Mouse (Mus musculus): ENCODE measurements at regions not wholly inside any gene's neighbourhood (a gene's known extent, or its start where the extent isn't known, plus 50 kb on each side); places are given as distances from the start of the nearest gene placed in this dataset.

DNA sequence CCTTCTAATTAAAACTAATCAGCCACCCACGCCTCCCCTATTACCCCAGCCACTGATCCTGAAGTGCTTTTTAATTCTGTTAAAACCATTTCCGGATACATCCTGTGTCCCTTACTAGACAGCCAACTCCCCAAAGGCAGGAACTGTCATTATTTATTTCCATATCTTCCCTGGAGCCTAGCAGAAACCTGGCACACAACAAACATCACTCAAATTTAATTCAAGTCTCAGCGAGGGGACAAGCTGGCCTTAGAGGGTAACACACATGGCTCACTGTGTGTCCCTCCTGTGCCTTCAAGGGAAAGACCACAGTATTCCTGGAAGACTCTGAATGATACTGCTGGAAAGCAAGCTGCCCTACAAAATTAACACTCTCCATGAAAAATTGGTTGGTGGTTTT, 240.0 kb downstream of the Mycn start:
- no peak for DNase-seq (ENCODE audit: low spot score)

DNA sequence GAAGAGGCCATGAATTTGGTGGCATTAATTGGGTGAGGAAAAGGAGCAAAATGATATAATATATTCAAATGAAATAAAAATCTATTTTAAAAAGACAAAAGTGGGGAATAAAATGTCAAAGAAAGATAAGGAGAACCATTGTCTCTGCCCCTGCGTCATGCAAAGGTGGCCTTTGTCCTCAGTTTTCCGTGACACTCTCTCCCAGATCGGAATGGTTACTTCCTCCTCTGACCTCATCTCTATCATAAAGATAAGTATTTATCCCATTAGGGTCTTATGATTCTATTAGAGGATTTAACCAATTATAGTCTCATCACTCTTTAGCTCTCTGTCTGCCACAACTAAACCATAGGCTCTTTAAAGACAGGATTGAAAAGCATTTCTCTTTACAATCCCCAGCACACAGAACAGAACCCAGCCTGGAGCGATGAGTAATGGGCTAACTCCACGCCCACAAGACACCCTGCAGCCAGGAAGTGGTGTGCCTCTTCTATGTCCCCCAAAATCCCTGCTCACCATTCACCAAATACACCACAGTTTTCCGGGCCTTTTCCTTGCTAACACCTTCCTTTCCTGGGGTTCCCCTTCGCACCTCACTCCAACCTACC, 240.6 kb downstream of the Mycn start:
- no peak for DNase-seq (ENCODE audit: low spot score)

DNA sequence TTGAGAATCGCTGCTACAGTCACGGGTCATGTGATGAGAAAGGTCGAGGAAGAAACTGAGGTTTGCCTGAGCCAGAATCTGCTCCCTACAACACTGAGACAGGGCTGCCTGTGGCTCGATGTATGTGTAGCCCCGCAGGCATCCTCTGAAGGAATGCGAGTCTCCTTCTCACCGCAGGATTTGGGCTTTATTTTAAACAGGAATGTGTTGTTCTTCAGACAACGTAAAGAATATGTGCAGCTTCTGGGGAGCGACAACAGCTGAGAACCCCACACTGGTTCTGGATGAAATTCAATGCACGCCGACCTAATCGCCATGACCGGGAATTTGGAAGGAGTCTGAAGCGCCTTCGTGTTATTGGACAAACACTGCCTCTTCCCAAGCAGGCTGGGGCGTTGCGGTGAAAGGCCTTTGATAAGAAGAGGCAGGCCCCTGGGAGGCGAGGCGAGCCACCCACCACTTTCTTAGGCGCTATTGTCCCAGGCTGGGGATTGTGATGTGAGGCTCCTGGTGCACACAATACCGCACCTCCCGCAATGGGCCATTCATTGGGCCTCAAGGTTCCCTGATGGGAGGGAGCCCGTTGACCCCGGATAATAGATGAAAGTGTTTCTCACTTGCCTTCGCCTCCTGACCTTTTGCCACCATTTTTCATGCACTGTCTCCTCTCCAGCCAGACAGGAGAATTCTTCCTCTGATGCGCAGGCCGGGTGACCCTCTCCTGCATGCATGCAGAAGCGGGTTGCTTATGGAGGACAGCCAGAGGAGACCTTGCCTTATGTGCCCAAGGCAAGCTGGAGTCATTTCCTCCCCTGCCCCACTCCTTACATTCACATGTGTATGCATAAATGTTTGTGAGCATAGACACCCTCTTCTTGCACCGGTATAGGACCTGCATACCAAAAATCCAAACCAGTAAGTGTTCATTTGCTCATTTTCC, 247.6 kb downstream of the Mycn start:
- no peak for DNase-seq (ENCODE audit: low spot score)

DNA sequence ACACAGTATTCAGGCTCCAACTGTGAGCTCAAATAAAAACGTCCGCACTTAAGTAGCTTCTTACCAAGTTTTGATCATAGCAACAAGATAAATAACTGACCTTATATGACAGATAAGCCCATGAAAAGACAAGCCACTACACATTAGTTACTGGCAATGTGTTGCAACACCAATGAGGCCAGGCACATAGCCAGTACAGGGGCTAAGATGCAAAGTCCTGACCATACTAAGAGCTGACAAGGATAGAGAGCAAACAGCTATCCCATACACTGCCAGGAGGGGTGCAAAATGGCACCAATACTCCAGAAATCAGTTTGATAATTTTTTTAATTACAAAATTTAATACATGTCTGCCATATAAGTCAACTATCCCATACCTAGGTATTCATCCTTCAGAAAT, 254.3 kb downstream of the Mycn start:
- no peak for DNase-seq (ENCODE audit: low spot score)

DNA sequence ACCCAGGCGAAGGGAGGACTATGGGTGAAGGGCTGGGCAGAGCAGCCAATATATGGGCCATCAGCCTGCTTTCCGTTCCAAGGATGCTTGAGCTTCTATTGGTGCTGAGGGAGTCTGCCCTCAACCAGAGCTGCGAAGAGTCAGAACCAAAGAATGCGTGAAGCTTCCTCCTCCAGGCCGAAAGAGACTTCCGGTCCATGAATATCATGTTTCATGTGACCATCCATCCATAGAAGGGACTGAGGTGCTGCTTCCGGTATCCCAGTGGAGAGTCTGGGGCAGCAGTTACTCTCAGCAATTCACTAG, 256.5 kb downstream of the Mycn start:
- DNase-seq (ENCODE audit: low spot score), result no peak

DNA sequence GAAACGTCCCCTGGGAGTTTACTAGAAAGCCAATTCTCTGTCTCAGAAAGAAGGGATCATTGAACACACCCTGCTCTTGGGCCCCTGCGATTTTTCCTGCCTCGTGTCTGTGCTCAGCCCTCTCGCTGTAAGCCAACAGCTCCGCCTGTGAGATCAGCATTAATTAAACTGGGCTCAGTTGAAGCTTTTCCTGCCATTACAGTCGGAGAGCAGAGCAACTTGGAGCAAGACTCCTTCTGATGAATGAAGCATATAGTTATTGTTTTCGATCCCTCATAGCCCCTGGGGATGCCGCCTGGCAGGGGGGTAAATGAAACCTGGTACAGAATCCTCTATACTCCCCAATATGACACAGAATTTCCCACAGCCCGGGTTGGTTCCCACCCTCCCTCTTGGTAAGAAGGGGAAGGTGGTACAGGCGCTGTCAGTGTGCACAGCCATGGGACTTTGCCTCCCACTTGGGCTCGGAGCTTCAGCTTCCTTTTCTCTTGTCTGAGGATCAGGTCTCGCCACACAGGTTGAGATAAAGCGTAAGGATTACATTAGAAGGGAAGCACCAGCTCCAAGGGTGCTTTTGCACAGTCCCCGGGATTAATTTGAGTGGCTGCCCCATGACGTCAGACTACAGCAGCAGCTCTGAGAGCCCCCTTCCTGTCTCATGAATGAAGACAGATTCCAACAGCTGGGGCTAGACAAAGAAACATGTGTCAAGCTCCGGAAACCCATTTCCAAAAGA, 257.1 kb downstream of the Mycn start:
- DNase-seq (ENCODE audit: low spot score), result no peak

DNA sequence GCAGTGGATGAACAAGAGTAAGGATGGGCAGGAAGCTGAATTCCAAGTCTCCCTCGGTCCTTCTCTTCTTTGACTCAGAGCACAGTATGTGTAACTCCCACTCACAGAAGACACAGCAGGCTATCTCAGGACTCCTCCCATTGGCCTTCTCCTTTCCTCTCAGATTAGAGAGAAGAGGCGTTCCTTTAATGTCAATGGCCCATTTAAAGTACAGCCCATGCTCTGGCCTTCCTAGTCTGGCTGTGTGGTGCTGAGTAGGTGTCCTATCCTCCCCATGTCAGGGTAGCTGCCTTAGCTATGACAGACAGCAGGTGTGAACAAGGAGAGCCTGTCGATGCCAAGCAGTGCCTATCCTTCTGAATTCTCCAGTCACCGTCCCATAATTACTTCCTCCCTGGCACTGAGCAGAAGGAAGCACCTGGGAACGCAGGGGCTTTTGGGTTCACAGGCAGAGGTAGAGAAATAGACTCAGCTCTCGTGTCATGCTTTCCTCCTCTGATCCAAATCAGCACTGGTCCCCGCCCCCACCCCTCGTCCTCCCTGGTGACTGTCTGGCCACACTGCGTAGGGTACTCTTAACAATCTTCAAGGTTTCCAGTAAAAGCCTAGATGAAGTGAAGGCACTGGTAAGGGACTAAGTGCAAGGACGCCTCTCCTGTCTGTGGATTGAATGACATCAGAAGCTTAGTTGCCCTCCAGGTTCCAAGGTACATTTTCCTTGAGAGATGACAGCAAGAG, 257.8 kb downstream of the Mycn start:
- DNase-seq (ENCODE audit: low spot score), result no peak

DNA sequence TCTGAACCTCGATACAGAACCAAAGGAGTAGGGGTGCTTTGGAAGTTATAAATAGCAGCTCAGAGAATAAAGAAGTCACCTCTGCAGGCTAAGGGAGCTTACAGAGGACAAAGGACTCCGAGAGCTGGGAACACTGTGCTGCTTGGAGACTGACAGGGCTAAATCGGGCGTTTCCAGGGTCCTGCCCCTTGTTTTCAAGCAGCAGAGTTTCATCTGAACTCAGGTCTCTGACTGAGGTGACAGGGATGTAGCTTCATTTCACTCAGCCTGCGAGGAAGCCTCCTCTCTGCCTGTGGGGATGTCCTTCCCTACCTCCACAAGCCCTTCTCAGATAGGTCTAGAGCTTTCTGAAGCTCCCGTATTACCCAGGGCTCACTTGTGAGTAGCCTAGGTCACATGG, 260.6 kb downstream of the Mycn start:
- no peak for DNase-seq (ENCODE audit: low spot score)

DNA sequence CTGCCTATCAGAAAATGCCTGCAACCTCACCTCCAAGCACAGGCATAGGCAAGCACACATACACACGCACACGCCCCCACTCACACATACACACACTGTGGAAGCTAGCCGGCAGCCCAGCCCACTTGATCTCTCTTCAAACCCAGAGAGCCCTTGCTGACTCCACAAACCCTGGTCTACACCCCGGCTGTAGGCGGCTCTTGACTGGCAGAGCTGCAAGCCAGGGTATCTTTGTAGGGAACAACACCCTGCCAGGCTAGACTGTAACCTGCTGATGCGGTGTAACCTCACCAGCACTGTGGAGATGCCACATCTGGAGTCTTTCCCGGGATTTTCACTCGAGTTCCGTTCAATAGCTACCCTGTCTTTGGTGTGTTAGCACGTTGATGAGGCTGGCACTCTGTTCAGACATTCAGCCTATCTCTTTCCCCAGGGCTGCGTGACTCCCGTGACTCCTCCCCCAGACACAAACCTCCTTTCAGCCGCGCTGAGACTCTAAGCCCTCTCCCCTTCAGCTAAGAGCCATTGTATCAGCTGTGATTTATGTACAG, 261.3 kb downstream of the Mycn start:
- peak; percentile 27 for DNase-seq (ENCODE audit: low spot score)

DNA sequence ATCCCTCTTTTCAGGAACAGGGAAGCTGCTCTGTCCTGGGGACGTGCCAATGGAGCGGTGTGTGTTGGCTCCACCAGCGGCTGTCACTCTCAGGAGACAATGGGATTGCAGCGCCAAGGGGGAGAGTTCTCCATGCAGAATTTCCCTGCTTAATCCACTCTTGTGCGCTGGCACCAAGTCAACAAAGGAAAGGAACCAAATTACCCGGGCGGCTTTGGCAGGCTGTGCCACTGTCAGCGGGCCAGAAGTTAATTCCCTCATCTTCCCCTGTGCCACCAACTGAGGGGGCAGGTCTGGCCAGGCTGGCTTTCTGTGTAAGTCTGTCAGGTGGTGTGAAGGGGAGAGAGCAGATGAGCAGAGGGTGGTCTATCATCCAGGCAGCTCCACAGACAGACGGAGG, 265.0 kb downstream of the Mycn start:
- peak; percentile 11 for DNase-seq (ENCODE audit: low spot score)

DNA sequence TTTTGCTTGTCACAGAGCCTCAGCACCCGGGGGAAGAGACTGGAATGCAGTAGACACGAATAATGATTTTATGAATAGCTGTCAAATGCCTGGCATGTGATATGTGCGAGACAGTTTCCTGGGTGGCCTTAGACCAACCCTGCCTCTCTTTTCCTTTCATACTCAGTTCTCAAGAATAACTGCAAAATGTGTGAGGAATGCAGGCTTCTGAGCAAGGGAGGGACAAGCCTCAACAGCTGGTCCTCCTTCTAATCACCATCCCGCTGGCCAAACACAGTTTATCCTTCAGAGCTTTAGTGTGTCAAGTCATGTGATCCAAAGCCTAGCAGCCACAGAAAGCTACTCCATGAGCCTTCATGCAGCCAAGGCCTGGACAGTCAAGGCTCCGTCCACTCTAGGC, 271.8 kb downstream of the Mycn start:
- DNase-seq (ENCODE audit: low spot score), result no peak

DNA sequence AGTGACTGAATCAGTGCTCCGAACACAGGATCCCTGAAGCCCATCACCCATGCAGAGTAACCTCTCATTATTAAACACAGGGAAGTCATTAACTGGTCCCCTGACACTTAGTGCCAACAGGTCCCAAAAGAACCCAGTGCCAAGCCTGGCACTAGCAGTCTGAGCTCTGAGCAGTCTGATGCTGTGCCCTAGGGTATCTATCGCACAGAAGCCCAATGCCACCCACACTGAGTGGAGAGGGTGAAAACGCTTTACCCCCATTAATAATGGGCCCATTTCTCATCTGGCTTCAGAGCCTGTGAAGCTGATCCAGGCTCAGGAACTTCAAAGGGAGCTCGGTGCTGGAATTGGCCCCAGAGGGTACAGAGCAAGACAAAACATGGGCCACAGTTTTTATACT, 272.8 kb downstream of the Mycn start:
- no peak for DNase-seq (ENCODE audit: low spot score)

DNA sequence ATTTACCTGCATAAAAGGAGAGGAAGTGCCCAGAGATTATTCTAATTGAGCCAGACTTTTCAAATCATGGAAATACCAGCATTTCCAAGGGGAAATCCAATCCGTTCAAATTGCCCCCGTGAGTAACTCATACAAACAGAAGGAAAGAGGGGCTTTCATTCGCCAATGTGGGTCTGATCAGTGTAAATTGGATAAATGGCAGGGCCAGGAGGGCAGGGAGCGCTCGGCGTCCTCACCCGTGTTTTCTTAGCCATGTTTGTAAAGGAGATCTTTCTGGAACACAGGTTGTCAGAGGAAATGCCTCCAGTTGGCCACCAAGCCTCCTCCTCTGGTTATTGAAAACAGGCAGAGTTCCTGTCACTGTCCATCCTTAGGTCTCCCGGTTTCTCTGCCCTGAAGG, 286.1 kb downstream of the Mycn start:
- DNase-seq (ENCODE audit: low spot score), result no peak

DNA sequence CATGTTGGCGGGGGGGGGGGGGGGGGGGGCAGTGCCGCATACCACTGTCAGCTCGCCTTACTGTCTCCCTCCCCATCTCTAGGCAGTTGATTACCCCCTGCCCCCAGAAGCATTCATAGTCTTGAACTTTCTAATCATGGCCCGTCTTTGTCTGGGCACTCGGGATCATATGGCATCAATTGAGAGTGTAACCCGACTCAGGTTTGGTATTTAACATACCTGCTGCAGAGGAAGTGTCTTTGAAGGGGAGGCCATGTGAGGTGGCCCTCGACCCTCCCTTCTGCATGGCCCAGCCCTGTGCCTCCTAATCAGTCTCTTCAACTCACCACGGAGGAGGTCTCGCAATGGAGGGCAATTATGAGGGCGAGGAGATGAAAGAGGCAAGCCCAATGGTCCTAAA, 286.5 kb downstream of the Mycn start:
- no peak for DNase-seq (ENCODE audit: low spot score)

DNA sequence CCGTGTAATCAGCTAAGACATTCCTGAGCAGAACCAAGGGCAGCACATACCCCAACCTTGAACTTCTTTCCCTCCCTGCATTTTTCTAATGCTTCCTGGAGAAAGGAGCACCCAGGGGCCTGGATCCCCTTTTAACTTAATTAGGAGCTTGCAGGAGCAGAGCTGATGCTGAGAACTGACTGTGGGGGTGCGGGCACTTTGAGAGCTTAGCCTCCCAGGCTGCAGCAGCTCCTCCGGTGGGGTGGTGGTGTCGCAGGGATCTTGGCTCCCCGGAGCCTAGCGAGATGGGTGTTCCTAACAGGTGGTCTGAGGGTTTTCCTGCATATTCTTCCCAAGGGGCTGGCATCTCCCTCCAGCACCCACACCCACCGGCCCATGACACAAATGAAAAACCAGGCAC, 289.4 kb downstream of the Mycn start:
- peak; percentile 26 for DNase-seq (ENCODE audit: low spot score)

DNA sequence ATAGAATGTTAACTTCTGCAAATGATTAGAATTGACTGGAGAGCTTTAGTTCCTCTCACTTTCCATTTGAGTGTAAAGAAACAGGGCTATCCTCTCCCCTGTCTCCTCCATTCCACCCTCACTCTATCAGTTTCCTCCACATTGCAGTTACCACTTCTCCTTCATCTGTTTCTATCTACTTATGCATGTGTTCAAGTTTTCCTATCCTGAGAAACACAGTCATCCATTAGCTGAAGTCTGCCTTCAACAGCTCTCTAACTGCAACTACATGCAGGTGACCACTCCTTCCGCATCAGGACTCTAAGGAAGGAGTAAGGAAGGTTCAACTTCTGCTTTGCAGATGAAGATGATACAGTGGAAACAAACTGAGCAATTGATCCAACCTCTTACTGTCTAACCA, 291.4 kb downstream of the Mycn start:
- no peak for DNase-seq (ENCODE audit: low spot score)

DNA sequence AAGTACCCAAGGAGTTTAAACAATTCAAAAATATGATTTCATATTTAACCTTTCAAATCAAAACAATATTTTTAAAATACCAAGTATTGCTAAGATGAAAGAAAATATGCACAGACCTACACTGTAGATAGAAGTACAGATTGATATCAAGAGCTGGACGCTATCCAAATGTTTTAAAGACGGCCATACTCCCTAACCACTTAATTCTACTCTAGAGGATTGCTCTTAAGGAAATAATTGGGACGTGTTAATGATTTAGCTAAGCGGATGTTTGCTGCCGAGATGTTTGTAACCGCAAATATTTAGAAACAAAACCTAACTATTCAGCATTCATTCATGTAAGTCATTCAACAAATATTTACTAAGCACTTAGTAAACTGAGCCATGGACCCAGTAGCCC, 294.2 kb downstream of the Mycn start:
- no peak for DNase-seq (ENCODE audit: low spot score)

DNA sequence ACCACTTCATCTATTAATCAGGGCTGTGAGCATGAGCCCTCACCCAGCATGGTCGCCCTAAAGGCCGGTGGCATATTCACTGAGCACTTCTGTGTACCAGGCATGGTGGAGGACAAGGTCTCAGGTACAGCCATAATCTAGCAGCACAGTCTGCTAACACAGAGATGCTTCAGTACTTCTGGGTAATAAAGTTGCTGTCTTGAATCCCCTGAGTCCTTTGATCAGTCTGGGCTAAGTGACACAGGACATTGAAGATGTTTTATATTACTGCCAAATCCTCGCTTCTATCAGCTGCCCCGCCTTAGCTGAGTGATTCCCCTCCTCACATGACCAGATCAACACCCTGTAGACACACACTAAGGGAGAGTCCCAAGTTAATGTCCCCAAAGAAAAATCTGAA, 296.5 kb downstream of the Mycn start:
- DNase-seq (ENCODE audit: low spot score), result no peak

DNA sequence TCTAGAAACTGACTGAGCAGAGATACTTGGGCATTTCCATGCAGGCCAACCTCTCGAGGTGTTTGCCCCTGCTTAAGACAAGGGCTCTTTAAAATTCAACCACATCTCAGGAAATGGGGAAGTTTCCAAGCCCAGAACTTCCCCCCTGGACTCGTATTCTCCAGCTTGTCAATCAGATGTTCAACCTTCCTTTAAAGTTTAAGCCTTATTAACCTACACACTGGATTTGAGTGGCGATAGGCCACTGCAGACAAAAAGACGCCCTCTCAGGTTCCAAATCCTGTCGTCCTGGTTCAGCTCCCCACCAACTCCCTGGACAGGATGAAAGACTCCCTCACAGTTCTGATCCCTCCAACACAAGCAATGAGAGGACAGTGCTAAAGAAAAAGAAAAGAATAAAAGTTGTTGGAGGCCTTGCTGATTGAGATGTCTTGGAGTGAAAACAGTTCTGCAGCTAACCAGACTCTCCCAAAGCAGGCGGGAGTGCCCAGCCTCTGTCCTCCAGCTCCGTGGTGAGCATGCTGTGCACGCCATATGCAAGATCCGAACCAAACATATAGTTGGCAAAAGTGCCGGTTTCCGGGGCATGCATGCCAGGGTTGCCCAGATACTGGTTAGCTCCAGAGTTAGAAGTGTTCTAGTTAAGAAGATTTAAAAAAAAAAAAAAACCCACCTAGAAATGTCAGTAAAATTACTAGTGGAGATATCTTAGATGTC, 298.3 kb downstream of the Mycn start:
- no peak for DNase-seq (ENCODE audit: low spot score)

DNA sequence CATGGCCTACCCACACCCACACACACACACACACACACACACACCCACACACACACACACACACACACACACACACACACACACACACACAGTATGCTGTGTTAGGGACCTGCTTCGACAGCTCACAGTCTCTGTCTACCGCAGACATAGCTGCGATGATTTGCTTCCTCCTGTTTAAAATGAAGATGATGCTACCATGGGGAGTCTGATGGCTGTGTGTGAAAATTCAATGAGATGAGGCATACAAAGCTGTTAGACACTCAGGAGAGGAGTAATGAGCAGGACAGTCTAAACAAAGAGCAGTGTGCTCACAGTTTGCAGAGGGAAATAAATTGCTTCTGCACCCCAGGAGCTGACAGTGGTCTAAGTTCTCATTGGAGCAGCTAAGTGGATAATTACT, 306.4 kb downstream of the Mycn start:
- DNase-seq (ENCODE audit: low spot score), result no peak

DNA sequence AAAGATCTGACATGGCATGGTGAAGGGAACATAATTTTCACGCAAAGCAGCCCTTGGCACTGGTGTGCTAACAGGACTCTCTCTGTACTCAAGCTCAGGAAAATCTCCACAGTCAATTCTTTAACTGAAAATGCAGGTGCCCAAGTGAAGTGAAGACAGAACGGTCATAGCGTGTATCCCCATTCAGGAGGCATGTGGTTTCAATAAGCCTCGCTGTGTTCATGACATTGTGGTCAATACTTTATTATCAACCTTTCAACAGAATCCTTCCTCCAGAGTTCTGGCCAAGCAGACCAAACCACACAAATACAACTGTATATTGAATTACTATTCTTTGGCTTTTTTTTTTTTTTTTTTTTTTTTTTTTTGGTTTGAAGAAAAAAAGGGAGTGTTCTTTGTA, 314.1 kb downstream of the Mycn start:
- no peak for DNase-seq (ENCODE audit: low spot score)

DNA sequence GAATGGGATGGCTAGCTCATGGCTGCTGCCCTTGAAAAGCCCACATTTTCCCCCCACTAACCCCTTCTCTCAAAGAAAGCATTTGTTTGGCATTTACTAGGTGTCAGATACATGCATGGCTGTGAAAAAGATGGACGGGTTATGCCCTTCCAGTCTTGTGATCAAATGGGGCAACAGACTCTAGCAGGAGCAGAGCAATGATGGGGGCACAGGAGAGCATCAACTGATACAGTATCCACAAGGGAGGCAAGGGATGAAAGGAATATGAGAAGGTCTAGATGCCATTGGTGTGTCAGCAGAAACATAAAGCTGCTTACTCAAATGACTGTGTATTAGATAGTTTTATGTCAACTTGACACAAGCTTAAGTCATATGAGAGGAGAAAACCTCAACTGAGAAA, 315.9 kb downstream of the Mycn start:
- DNase-seq (ENCODE audit: low spot score), result no peak

All from testis, postnatal 14 days (tissue).